Mouse (Mus musculus) CD8-positive naive resting alpha-beta T cell, adult 2 months (primary cell): Measurements from ENCODE around the gene Polr2c.
"Not testable (repeated sequence)": the region's sequence is repeated elsewhere in the genome, so short reads cannot be mapped to it uniquely, and the experiment has no call there.

Experiments used
- DNase-seq, 2 experiments: peaks; one replicate each; pipeline ENCODE4 v3.0.0; 2022; ENCODE audit warnings: low read depth in 2 of 2, low spot score in 2 of 2

Gene Polr2c

DNA sequence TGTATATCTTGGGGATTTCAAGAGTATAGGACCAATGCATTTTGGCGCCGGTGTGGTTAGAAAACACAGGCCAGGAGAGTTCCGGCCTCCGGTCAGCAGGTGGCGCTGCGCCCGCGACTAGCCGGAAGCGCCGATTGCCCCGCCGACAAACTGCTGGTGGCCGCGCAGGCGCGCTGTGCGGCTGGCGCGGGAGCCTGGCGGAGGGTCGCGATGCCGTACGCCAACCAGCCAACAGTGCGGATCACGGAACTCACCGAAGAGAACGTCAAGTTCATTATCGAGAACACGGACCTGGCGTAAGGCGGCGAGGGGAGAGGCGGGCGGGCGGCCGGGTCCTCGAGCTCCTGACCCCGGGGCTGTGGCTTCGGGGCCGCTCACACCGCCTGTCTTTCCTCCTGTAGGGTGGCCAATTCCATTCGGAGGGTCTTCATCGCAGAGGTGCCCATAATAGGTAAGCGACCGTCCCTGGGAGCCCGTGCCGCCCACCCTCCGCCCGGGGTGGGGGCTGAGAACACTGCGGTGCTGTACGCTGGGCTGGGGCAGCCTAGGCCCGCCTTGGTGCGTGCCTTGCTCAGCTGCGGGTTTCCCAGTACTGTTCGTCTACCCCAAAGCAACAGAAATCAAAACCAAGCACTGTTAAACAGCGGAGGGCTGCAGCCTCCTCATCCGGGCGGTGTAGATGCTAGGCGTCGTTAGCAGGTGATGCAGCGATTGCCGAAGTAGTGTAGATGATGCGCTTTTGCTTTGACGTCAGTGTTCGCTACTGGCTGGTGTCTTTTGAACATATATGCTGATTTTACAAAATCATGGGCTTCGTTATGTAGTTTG, at the start of gene Polr2c:
Gene Polr2c (plus strand): TSS at position 105 of the 828 bp plus-strand sequence.
- DNase-seq: peak; percentile 87 to 88

DNA sequence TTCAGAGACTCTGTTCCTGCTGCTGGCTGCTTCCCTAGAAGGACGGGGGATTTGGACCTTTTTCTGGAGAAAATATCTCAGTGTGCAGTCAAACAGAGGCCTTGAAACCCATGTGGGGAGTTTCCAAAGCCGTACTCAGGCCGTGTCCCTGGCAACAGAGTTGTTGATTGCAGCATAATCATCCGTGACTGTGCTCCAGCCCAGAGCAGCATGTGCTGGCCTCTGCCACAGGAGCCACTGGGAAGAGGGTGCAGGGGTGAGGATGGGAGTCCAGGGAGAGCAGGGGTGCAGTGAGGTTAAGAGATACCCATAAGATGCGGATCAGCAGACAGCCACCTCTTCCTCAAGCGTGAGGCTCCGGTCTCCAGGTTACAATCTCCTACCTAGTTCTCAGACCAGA, 49.7 kb upstream of the Polr2c start:
- no peak for DNase-seq

DNA sequence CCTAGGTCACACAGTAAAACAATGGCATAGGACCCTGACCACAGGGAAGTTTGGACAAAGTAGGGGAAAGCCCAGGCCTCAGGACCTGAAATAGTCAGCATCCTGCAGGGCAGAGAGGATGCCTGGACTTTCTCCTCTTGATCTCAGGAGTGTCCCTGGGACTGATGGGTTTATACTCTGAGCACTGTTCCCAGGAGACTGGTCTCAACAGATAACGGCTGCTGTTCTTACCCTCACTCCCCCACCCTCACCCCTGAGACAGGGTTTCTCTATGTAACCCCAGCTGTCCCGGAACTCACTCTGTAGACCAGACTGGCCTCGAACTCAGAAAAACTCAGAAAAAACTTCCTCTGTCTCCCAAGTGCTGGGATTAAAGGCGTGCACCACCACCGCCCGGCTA, 48.9 kb upstream of the Polr2c start:
- DNase-seq: no peak

DNA sequence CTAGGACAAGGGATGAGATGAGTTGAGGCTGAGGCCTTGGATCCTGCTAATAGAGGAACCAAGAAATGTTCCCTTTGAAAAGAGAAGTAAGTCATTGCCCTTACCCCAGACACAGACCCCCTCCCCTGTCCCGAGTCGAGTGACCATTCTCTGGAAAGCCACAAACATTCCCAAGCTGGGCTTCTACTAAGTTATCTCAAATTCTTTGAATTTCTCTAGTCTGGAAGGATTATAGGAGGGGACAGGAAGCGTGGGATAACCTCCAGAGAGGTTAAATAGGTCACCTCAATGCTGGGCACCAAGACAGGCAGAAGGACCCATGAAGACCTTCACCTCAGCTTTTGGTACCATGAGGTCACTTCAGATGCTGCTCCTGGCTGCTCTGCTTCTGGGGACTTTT, 47.1 kb upstream of the Polr2c start, which contains the start of gene Ccl17:
Gene Ccl17 (plus strand): TSS at position 301 of the 400 bp plus-strand sequence.
- DNase-seq: no peak

DNA sequence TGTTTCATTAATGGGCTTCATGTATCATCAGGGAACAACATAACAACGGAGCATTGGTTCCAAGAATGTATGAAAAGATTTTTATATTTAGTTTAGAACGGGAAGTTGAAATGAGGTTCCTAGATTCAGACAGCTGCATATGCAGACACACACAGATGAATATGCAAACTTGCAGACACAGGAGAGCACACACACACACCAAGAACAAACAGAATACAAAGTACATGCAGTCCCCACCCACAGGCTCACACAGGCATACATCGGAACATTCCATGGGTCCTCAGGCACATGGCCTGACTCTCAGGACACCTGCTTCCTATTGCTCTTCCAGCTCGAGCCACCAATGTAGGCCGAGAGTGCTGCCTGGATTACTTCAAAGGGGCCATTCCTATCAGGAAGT, 46.4 kb upstream of the Polr2c start:
- DNase-seq: no peak

DNA sequence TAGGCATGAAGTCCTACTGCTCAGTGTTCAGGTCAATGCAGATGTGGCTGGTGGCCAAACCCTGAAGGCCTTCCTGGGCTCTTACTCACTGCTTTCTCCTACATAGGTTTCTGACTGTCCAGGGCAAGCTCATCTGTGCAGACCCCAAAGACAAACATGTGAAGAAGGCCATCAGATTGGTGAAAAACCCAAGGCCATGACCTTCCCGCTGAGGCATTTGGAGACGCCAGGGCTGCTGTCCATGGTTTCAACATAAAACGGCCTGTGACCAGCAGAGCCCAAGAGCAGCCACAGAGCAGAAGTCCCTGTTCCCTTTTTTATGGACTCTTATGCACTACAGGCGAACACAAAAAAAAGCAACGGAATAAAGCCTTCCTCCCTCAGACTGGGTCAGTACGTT, 45.6 kb upstream of the Polr2c start:
- no peak for DNase-seq

DNA sequence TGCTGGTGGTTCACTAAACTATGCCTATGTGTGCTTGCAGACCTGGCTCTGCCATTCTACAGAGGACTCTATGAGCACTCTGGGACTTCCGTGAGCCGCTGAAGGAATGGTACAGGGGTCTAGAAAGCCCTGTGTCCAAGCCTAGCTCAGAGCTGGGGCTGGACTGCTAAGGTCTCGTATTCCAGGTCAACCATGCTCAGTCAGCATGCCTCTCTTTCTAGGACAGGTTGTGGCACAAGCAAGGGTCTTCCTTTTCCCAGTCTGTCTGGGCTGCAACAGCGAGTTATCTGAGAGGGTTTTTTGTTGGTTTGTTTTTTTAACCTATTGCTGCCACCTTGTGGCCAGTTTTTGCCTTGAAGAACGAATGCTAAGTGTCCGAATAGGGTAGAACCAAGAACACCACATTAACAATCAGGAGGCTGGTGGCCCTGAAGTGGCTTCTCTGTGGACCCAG, 44.6 kb upstream of the Polr2c start:
- DNase-seq: peak; percentile 63 to 80

DNA sequence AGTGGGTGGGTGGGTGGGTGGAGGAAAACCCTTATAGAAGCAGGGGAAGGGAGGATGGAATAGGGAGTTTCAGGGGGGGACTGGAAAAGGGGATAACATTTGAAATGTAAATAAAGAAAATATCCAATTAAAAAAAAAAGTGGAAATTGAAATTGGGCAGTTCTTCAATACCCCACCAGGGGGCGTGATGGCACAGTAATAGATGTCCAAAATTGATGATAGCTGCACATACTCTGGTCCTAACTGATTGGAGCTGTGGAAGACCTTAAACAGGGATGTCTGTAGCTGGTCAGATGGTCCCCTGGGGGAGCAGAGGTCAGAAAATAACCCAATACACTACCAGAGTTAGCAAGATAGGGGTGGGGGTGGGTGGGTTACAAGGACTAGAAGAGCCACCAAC, 42.7 kb upstream of the Polr2c start:
- peak; percentile 13 to 38 for DNase-seq

DNA sequence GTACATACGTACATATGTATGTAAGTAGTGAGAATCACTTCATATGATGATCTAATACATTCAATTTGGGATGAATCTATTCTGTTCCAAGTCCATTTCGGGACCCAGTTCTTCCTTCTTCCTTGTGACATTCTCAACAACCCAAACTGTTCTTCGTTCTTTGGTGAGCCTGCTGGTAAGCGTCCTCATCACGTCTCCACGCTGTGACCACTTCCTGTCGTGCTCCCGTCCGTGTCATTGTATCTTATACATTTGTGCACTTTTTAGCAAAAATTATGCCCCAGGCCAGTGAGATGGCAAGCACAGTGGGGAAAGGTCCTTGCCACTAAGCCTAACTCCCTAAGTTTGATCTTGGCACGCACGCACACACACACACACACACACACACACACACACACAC, 39.3 kb upstream of the Polr2c start:
- no peak for DNase-seq

DNA sequence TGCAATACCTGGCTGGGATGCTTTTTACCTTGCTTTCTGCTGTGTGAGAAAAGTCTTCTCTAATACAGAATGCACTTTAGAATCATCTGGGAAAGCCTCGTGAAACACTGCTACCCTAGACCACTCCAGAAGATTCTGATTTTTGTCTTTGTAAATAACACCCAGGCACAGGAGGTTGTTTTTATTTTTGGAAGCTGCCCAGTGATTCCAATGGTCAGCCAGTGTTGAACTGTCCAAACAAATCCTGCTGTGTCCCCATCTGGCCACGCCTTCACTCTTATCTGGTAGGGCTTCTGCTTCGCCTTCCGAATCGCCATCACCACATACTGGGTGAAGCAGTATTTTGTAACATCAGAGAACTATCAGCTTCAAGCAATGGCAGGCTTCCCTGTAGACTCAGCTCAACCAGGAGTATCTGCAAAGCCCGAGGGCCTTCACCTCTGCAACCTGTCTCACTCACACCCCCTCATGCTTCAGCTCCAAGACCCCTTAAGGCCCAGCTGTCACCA, 37.5 kb upstream of the Polr2c start:
- no peak for DNase-seq

DNA sequence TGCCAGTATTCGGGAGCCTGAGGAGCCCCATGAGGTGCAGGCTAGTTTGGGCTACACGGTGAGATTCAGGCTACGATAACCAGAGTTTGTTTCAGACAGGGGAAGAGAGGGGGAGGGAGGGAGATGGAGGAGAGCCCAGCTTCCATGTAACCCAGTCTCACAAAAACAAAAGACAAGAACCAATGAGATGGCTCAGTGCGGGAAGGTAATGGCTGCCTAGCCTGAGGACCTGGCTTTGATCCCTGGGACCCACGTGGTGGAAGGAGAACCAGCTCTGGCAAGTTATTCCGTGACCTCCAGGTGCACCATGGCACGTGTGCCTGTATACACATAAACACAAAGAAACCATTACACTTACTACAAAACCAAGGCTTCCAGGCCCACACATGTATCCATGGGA, 36.7 kb upstream of the Polr2c start:
- DNase-seq: no peak

DNA sequence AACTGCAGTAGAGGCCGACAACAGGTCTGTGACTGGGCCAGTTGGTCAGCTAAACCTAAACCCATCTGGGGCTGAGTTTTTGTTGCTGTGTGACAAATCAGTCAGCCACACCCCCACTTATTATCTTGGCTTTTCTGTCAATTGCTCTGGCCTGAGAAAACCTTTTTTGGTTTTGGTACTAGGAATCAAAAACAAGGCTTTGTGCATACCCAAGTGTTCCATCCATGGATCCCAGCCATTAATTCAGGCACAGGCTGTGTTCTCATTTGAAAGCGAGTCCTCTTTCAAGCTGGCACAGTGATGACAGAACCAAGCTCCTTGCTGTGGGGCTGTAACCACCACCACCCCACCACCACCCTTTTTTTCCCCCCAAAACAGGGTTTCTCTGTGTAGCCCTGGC, 35.9 kb upstream of the Polr2c start:
- DNase-seq: no peak

DNA sequence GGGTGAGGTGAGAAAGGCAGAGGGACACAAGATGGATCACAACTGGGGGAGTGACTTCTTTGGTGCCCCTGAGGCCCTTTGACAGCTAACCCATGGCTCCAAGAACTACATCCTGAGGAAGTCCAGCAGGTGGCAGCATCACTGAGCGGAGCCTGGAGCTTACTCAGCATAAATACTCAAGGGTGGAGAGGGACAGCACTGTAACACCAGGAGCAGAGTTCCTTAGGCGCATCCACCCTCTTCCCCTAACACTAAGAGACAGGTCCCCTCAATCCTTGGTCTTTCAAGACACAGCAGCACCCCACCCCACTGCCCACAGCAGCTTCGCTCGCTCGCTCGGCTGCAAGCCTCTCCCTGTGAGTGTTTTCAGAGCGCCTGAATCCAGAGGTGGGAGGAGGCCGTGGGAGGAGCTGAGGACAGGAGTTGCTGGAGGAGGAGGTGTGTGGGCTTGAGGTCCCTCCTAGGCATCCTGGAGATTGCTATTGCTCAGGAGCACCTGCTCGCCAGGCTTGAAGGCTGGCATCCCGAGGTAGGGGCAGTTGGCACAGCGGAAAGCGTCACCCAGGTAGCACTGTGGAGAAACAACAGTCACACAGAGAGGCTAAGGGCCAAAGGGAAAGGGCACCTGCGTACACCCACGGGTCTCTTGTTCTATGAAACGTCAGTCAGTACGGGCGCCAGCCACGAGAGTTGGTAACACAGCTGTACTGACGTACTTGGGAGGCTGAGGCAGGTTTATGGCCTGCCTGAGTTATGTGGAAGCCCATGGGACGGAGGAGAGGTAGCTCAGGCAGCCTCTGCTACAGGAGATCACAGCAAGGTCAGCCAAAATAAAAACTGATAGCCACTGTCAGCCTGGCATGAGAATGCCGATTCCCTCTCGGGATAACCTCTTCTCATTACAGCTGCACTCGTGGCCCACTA, 34.4 kb upstream of the Polr2c start:
- DNase-seq: peak in 1 of 2 experiments; percentile 30

DNA sequence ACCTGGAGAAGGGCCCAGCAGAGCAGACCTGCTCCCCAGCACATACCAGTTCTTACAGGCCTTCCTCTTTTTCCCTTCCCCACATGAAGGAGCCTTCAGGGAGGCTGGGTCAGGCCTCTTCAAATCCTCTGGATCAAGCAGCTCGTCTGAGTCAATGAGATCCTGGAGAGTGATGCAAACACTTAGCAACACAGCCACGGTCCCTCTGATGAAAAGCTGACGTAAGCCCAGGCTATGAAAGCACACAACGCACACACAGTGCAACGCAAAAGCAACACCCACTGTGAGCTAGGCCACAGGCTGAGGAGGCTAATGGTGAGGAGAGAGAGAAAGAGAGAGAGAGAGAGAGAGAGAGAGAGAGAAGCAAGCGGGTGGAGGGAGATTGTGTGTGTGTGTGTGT, 32.1 kb upstream of the Polr2c start:
- DNase-seq: no peak

DNA sequence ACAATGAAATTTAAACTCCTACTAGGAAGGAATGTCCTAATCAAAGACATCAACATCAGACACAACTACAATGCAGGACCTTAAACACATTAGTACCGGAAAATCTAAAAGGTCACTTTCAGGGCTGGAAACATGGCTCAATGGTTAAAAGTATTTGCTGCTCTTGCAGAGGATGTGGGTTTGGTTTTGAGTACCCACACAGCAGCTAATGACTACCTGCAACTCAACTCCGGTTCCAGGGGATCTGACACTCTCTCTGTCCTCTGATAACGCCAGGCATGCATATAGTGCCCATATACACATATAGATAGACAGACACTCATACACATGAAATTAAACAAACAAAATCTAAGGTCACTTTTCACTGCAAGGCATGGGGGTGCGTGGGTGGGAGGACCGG, 31.0 kb upstream of the Polr2c start:
- no peak for DNase-seq

DNA sequence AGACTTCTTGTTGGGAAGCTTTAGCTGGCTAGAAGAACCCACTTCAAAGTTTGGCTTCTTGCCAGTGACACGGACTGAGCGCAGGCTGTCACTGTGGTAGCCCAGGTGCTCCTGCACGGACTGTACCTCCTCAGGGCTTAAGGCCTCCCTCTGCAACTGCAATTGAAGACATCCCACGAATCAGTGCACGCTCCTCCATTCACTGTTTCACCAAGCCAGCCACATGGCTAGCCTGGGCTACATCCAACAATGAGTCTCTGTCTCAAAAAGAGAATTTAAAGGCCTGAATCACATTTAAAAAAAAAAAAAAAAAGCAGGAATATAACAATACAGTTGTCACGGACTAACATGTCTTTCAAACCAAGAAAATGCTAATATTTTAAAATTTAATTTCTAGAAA, 29.0 kb upstream of the Polr2c start:
- no peak for DNase-seq

DNA sequence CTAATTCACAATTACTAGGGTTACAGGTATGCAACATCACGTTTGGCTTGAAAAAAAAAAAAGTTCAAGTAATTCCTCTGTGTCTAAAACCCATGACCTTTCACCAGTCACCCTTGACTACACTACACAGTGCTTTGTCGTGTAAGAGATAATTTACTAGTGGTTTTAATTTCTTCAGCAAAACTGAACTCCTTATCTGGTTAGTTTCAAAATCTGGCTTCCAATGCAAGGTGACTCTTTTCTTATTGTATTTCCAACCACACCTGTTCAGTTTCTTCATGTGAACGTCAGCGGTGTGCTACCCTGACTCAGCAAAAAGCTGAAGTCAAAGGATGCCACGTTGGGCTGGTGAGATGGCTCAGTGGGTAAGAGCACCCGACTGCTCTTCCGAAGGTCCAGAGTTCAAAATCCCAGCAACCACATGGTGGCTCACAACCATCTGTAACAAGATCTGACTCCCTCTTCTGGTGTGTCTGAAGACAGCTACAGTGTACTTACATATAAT, 23.3 kb upstream of the Polr2c start:
- not testable (repeated sequence) for DNase-seq

DNA sequence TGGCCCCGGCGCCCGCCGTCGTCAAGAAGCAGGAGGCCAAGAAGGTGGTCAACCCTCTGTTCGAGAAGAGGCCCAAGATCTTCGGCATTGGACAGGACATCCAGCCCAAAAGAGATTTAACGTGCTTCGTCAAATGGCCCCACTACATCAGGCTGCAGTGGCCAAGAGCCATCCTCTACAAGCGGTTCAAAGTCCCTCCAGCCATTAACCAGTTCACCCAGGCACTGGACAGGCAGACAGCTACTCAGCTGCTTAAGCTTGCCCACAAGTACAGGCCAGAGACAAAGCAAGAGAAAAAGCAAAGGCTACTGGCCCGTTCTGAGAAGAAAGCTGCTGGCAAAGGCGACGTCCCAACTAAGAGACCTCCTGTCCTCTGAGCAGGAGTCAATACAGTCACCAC, 21.5 kb upstream of the Polr2c start:
- DNase-seq: not testable (repeated sequence)

DNA sequence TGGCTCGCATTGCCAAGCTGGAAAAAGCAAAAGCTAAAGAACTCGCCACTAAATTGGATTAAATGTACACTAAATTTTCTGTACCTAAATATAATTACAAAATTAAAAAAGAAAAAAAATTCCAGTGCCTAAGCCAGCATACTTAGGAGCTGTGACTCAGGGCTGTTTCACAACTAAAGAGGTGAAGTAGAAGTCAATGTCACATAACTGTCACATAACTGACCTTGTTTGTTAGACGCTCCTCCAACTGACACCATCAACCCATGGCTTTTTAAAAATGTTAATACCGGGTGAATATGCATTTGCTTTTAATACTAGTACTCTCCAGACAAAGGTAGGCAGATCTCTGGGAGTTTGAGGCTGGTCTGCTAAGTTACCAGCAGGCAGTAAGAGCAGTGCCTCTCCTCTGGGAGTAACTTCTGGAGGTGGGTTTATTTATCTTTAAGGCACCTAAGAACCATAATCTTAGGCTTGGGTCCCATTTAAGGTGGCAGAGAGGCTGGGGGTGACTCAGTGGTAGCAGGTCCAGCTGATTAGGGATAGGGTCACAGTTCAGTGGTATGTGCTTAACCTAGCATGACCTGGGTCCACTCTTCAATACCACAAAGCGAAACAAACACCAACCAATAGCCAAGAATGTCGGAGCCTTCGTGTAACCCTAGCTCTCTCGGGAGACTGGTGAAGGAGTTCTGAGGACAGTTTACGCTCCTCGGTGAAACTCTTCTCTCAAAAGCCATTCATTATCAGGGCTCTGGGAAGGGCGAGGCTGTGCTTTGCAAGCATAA, 20.6 kb upstream of the Polr2c start:
- DNase-seq: no peak

DNA sequence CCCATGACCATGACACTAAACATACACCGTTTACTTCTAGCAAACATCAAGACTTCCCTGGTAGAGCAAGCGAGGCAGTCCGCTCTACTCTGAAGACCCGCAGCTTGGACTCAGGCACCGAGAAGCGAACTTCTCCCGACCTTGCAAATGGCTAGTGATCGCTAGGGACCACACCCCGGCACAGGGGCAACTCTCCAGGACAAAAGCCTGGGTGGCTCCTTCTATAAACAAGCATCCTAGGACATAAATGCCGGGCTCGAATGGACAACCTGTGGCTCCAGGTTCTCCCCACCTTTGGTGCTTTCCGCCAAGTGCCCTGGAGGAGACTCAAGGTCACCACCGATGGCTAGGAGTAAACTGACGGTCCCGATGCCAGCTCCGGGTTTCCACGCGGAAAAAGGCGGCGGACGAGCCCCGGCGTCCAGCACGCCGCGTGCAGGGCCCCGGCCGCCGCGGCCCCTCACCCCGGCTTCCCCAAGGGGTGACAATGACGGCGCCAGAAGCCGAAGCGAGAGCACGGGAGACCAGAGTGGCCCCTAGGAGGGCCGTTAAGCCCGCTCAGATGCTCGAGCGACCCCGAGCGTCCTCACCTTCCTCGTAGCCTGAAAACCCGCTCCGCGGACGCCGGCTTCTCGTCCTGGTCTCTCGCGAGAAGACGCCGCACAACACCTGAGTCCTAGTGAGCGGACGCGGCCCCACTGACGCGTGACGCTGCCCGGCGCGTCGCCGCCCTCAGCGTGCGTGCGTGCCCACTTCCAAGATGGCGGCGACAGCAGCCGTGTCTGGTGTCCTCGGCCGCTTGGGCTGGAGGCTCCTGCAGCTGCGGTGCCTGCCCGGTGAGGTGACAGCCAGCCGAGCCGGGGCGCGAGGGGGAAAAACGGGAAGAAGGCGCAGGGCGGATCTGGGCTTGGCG, 19.3 kb upstream of the Polr2c start, which contains the start of the genes Coq9 and Ciapin1:
Gene Coq9 (plus strand): TSS at position 660 of the 913 bp plus-strand sequence.
Gene Ciapin1 (minus strand): TSS at position 697 of the 913 bp plus-strand sequence.
- DNase-seq: peak; percentile 91 to 92
